Mouse (Mus musculus) c-Kit-positive CD71-positive TER-119-negative erythroid progenitor cells, embryonic 14.5 days (primary cell): ENCODE results near the gene Emp3.
"Not testable (repeated sequence)": the region's sequence is repeated elsewhere in the genome, so short reads cannot be mapped to it uniquely, and the experiment has no call there.

ENCODE experiments used
- DNase-seq: peaks from one replicate; pipeline ENCODE4 v3.0.0-alpha.2; 2013; ENCODE audit warnings: low read depth

Gene Emp3

GRCm38 (mm10) chr7:45915011-45915410, 6.2 kb downstream of the Emp3 start:
- no peak for DNase-seq

GRCm38 (mm10) chr7:45914067-45914466, 7.1 kb downstream of the Emp3 start:
- DNase-seq = no peak

DNA sequence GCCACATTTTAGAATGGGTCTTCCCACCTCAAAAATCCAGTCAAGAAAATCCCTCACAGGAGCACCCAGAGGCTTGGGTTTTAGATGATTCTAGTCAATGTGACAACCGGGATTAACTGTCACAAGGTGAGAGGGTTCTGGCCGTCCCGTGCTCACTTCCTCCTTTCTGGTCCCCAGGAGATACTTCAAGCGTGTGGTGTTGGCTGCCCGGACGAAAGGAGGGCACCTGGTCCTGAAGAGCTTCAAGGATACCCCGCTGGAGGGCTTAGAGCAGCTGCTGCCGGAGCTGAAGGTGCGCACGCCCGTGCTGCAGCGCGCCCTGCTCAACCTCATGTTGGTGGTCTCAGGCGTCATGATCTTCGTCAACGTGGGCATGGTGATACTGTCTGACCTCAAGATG, 12.1 kb downstream of the Emp3 start:
- DNase-seq = no peak

DNA sequence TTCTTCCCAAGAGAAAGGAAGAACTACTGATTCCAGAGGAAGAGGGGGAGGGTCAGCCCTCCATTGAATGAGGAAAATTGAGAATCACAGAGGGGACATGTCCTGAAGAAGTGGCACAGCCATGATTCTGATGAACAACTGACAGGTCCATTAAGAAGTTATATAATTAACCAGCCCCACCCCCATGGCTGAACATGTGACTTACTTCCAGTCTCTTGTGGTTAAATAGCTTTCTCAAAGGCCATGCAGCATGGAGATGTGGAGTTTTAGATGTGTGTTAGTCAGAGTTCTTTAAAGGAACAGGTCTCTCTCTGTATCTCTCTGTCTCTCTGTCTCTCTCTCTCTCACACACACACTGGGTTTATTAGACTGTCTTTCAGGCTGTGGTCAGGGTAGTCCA, 12.8 kb downstream of the Emp3 start:
- no peak for DNase-seq

- no peak for DNase-seq
Measured at GRCm38 (mm10) chr7:45906622-45907021, 14.6 kb downstream of the Emp3 start.

DNA sequence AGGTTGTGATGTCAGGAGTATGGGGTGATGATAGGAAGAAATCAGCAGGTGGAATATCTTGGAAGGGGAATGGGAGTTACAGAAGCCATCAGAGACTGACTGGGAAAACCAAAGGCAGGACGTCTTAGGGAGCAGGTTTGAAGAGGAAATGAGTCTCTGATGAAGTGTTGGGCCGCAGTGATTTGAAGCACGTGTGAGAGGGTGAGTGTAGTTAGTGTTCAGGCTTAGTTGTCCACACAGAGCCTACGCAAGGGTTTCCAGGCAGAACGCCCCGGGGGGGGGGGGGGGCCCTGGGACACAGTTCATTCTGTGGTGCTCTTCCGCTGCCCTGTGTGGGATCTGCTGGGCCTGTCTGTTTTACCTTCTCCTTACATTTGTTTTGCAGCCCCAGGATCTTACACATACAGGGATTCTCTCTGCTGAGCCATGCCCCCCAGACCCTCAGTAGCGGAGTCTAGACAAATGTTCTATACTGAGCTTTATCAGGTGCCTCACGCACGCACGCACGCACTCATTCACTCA, 18.7 kb downstream of the Emp3 start:
- DNase-seq = no peak

- DNase-seq = peak; percentile 80
Measured at GRCm38 (mm10) chr7:45901562-45901961, 19.6 kb downstream of the Emp3 start.

GRCm38 (mm10) chr7:45898125-45898524, 23.1 kb downstream of the Emp3 start:
- DNase-seq = not testable (repeated sequence)

DNA sequence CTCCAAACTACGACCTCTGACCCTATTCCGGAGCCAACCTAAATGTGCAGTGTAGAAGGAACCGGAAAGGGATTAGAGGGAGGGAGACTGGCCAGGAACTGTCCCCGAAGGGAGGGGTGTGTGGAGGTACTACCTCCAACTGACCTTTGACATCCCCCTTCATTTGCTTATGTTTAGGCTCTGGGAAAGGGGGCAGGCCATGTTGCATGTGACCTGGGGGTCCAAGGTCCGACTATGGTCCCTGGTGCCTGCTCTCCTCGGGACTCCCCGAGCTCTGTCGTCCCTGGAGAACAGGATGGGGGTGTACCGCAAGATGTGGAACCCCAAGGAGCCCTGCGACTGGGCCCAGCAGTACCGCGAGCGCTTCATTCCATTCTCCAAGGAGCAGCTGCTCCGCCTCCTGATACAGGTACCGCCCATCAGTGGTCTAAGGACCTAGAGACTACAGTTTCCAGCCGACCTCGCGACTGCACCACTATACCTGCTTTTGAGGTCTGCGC, 23.9 kb downstream of the Emp3 start:
- peak; percentile 60 for DNase-seq

- peak; percentile 99 for DNase-seq
Measured at GRCm38 (mm10) chr7:45896517-45897257, 24.5 kb downstream of the Emp3 start, which contains the start of the genes Syngr4 and Tmem143. Gene Syngr4 (minus strand): TSS chr7:45896714. Gene Tmem143 (plus strand): TSS chr7:45896941.

DNA sequence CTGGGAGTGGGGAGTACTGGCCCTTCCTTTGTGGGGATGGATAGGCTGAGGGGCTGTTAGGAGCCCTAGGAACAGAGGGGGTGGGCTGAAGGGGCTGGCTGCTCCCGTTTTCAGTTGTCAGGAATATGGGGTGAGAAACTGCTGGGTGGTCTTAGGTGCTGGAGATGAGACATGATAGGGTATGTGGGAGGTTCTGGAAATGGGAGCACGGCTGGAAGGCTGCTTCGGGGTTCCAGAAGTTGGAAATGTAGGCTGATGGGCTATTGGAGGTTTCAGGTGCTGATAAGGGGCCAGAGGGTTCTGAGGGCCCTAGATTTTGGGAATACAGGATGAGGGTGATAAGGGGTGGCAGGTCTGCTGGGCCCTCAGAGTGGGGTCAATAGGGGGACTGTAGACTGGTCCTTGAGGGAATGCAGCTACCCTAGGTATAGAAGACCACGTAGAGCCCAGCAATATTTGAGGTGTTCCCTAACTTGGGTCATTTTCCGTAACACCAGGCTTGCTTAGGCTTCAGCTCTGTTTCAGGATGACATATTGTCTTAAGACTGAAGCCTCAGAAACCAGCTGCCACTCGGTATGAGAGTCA, 25.2 kb downstream of the Emp3 start:
- no peak for DNase-seq

DNA sequence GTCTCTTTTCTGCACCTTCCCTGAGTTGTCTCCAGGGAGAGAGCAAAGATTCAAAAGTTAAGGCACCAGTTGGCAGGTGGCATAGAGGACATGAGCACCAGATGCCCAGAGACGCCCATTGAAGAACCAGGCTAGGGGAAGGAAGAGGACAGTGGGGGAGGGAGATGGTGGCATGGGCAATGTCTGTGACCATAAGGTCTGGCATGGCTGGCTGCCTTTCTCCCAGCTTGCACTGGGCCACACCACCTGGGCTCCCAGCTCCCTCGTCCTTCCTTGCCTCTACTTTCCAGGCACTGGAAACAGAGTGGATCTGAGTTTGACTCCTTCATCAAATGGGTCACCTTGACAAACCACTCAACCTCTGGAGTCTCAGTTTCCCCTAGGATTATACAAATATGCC, 28.6 kb downstream of the Emp3 start:
- DNase-seq = no peak

DNA sequence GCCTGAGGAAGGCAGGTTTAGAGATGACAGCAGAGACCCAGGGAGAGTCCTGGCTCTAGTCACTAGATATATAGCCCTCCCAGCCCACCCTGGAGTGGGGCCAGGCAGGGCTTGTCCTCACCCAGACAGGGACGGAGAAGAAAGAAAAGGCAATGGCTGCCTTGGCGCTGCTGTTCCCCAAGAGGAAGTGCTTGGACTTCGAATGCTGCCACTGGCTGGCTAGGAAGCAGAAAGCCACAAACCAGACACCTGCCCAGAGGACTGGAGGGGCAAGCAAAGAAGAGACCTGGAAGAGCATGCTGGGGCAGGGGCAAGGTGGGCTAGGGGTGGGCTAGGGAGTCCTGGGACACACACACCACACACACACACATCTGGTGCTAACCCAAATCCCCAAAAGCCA, 34.0 kb downstream of the Emp3 start:
- no peak for DNase-seq

GRCm38 (mm10) chr7:45881011-45881410, 40.2 kb downstream of the Emp3 start:
- no peak for DNase-seq

DNA sequence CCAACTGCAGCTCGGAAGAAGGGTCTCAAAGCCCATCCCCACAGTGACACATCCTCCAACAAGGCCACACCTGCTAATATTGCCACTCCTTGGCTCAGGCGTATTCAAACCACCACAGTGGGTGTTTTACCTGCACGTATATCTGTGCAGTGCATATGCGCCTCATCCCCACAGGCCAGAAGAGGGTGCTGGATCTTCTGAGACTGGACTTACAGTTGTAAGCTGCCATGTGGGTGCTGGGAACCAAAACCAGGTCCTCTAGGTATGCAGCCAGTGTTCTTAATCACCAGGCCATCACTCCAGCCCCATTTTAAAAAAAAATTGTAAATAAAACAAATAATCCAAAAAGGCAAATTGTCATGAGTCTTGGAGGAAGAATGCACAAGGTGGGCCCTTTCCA, 40.7 kb downstream of the Emp3 start:
- DNase-seq = no peak

GRCm38 (mm10) chr7:45878278-45878677, 42.9 kb downstream of the Emp3 start, which contains the start of gene Grin2d:
Gene Grin2d (minus strand): TSS chr7:45878378.
- DNase-seq = not testable (repeated sequence)

GRCm38 (mm10) chr7:45876895-45877294, 44.3 kb downstream of the Emp3 start:
- DNase-seq = no peak

- peak; percentile 44 for DNase-seq
Measured at GRCm38 (mm10) chr7:45873061-45873947, 47.9 kb downstream of the Emp3 start.

- DNase-seq = peak; percentile 82
Measured at GRCm38 (mm10) chr7:45872624-45873023, 48.6 kb downstream of the Emp3 start, which contains the start of gene Kdelr1. Gene Kdelr1 (plus strand): TSS chr7:45872772.

GRCm38 (mm10) chr7:45870282-45871058, 50.7 kb downstream of the Emp3 start:
- no peak for DNase-seq

GRCm38 (mm10) chr7:45869787-45870186, 51.4 kb downstream of the Emp3 start:
- DNase-seq = no peak
